Mouse (Mus musculus) heart, adult 11 months (tissue): Measurements from ENCODE around the gene Gtf2h3.
"Not testable (repeated sequence)": the region's sequence is repeated elsewhere in the genome, so short reads cannot be mapped to it uniquely, and the experiment has no call there.

Source experiments
- DNase-seq: peaks from one replicate; pipeline ENCODE4 v3.0.0; 2022

The Gtf2h3 gene

DNA sequence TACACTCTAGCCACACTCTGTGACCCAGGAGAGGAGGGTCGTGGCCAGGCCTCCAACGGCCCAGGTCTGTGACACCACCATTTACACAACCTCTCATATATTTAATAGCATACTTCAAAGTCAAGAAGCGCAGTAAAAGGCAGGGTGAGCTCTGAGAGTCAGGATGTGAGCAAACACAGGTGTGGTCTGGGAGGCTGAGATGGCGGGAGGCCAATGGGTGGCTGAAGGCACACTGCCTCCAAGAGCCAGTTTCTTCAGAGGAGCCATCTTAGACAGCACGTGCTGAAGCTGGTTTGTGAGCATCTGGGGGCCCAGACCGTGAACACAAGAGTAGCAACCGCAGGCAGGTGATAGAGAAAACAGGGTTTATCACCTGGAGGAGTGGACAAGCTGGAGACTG lies 3.5 kb upstream of the Gtf2h3 start:
- DNase-seq, result peak; percentile 67

DNA sequence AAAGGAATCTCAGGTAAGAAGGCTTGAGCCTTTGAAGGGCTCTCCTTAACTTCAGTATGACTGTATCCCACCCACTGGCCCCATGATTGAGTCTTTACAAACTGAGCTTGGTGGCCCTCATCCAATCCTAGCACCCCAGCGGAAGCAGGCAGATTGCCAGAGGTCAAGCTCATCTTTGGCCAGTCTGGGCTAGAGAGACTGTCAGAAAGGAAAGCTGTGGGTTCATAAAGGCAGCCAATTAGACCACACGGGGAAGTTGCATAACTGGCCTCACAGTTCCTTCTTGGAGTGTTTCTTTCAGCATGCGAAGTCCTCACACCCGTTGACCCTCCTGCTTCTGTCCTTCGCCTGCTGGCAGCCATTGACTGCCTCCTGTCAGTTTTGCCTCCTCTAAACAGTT lies 3.6 kb downstream of the Gtf2h3 start:
- DNase-seq, result peak; percentile 94

DNA sequence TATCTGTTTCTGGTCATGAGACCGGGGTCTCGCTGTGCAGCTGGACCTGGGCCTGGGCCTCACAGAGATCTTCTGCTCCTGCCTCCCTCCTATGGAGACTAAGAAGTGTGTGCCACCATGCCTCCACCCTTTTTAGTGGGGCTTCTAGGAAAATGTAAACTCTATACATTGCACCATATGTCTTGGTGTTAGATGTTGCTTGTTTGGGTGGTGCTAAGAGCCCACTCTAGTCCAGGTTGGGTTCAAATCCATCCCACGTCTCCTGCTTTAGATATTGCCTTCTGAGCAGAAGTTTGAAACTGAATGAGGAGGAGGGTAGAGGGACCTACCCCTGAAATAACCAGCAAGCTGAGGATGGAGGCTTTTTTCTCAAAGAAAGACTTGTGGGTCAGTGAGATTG lies 13.8 kb downstream of the Gtf2h3 start:
- peak; percentile 68 for DNase-seq

DNA sequence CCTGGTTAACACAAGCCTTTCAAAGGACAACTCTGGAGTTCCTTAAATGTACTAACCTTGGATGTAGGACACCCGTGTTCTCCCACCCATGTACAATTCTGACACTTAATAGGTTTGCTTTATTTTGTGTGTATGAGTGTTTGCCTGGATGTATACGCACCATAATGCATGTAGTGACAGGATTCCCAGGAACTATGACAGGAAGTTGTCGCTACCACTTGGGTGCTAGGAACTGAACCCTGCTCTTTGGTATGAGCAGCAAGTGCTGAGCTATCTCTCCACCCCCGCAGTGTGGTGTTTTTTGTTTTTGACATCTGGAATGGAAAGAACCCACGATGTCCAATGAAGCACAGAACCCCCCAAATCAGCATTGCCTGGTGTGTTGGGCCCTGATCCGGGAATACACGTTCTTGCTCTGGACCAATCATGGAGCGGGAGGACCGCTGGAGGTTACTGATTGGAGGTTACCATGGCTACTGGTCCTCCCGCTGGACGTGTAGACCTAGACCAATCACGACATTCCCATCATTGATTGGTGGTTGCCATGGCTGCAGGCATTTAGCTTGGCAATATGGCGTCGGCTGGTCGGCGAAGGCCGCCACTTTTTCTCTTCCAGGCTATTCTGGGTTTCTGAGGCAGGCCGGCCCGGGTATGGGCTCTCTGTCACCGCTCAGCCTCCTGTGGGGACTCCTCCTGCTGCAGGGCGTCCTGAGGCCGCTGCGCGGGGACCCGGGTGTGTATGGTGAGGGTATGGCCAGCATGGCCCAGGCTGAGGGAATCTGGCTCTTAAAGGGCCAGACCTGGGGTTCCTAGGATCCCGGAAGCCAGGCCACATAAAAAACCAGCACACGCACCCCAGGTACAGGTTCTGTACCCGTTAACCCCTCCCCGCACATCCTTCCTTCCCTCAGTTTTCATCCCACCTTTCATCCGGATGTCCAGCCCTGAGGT lies 19.6 kb downstream of the Gtf2h3 start:
- peak; percentile 100 for DNase-seq

DNA sequence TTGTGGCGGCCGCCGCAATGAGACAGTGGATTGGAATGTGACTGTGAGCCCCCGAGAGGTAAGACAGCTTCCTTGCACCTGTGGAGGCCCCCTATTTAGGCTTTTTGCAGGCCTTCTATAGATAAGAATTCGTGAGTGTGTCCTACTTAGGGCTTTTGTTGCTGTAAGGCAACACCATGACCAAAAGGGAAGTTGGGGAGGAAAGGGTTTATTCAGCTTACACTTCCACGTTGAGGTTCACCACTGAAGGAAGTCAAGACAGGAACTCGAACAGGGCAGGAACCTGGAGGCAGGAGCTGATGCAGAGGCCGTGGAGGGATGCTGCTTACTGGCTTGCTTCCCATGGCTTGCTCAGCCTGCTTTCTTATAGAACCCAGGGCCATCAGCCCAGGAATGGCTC lies 20.8 kb downstream of the Gtf2h3 start:
- DNase-seq, result not testable (repeated sequence)

DNA sequence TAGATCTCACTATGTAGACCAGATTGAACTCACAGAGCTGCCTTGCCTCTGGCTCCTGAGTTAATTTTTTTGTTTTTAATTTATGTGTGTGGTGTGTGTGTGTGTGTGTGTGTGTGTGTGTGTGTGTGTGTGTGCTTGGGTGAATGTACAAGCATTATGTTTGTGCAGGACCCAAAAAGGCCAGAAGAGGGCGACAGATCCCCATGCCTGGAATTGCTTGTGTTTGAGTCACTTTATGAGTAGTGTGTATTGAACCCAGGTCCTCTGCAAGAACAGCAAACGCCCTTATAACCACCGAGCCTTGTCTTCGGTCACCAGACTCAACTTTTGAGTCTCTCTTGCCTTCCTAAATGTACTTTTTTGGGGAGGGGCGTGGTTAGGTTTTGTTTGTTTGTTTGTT lies 23.4 kb downstream of the Gtf2h3 start:
- peak; percentile 70 for DNase-seq

GRCm38 (mm10) chr5:124604296-124604695 lies 25.4 kb downstream of the Gtf2h3 start:
- DNase-seq, result peak; percentile 93

DNA sequence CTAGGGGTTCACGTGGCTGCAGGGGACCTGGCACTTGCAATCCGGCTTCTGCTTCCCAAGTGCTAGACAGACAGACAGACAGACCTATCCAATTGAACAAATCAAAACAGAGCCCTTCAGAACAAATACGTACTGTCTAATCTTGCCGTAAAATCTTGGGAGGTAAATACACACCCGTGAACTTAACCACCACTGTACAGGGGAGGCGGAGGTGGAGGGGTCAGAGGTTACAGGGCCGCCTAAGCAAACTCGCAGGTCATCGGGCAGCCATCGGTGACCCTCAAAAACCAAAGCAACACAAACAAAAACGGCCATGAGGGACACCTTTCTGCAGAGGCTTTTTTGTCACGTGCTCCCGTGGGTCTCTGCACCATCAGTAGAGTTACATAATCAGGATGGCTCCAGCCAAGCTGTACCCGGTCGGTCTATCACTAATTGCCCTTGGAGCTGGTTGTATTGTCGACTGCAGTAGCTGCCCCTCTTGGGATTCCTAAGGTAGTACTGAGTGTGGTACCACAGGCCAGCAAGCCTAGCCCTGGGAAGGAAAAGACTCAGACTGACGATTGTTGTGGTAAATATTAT lies 26.2 kb downstream of the Gtf2h3 start:
- peak; percentile 93 for DNase-seq

- DNase-seq, result no peak
These were observed 32.0 kb downstream of the Gtf2h3 start for GRCm38 (mm10) chr5:124610965-124611364.

- DNase-seq, result peak; percentile 94
These were observed 35.8 kb downstream of the Gtf2h3 start for GRCm38 (mm10) chr5:124614709-124615108.

DNA sequence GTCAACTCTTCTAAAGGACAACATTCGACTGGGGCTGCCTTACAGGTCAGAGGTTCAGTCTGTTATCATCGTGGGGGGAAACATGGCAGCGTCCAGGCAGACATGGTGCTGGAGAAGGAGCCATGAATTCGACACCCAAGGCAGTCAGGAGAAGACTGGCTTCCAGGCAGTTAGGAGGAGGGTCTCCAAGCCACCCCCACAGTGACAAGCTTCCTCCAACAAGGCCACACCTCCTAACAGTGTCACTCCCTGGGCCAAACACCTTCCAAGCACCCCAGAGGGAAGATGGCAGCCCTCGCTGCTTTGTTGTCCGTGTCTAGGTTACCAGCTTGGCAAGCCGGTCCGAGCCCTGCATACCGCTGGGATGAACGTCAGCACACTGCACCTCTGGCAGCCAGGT lies 39.8 kb downstream of the Gtf2h3 start:
- DNase-seq, result no peak

DNA sequence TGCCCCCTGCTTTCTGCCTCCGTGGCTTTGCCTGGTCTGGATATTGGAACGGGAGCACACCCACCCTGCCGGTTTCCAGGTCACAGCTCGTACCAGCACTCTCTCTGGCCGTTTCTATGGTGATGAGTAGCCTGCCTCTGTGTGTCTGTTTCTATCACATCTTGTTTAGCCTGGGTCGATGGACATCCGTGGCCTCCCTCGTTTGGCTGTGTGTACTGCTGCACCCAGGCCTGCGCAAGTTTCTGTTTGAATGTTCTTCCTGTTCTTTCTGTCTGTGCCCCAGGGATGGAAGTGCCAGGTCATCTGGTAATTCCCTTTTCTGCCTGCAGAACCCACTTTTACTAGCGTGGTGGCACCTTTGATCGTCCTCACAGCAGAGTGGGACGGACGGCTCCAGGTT lies 42.4 kb downstream of the Gtf2h3 start:
- peak; percentile 92 for DNase-seq

DNA sequence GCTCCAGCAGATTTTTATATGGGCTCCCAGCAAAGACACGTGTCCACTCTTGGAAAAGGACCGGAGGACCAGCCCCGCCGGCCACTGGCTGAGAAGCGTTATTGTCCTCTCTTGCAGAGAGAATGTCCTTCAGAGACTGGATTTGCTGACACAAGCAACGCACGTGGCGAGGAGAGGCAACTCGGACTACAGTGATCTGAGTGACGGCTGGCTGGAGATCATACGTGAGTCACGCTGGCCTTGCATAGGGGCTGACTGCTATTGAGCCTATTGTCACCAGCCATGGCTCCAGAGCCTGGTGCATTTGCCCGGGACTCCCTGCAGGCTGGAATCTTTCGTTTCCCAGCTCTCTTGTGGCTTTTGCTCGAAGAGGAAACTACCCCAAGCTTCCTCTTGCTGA lies 44.0 kb downstream of the Gtf2h3 start:
- DNase-seq, result peak; percentile 94

GRCm38 (mm10) chr5:124624291-124624690 lies 45.4 kb downstream of the Gtf2h3 start:
- DNase-seq, result no peak

- peak; percentile 100 for DNase-seq
These were observed 49.8 kb downstream of the Gtf2h3 start, which contains the start of gene Atp6v0a2 for GRCm38 (mm10) chr5:124628448-124629363. Gene Atp6v0a2 (plus strand): TSS chr5:124628576.

GRCm38 (mm10) chr5:124629641-124630040 lies 50.7 kb downstream of the Gtf2h3 start:
- no peak for DNase-seq

- DNase-seq, result no peak
These were observed 52.7 kb downstream of the Gtf2h3 start for GRCm38 (mm10) chr5:124631685-124632084.

GRCm38 (mm10) chr5:124632461-124632860 lies 53.5 kb downstream of the Gtf2h3 start:
- DNase-seq, result no peak

- DNase-seq, result no peak
These were observed 54.5 kb downstream of the Gtf2h3 start for GRCm38 (mm10) chr5:124633425-124633824.

DNA sequence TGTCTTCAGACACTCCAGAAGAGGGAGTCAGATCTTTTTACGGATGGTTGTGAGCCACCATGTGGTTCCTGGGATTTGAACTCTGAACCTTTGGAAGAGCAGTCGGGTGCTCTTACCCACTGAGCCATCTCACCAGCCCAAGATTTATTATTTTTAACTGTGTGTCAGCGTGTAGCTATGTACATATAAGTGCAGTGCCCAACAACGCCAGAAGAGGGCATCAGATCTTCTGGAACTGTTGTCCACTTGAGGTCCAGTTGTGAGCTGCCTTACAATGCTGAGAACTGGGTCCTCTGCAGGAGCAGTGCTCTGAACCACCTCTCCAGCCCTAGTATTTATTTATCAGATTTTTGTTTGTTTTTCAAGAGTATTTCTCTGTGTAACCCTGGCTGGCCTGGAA lies 56.1 kb downstream of the Gtf2h3 start:
- not testable (repeated sequence) for DNase-seq

- no peak for DNase-seq
These were observed 57.2 kb downstream of the Gtf2h3 start for GRCm38 (mm10) chr5:124636139-124636538.

DNA sequence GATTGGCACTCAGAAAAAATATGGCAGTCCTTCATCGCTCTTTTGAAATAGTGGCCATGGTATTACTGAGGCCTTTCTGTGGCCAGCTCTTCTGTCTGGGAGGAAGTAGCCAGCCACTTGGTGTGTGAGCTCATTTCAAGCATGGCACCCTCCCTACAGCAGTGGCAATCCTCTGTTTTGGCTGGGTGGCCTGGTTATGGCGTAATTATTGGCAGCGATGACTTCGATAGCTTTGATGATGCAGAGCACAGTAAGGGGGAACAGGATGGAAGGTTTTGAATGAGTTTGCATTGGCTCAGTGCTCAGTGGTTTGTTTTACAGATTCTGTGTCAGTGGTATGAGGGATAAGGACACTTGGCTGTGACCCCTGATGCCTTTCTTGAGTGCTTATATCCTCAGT lies 57.8 kb downstream of the Gtf2h3 start:
- DNase-seq, result no peak

DNA sequence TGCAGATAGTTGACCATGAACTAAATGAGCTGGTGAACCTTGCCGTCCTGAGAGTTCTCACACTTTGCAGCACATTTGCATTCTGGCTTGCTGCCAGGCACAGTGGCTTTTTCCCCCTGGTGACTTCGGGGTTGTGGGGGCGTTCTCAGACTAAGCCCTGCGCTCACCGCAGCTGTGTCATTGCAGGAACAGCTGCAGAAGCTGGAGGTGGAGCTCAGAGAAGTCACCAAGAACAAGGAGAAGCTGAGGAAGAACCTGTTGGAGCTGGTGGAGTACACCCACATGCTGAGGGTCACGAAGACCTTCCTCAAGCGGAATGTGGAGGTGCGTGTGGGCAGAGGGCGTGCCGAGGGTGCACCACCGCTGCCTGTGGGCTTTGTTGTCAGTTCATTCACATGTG lies 58.4 kb downstream of the Gtf2h3 start:
- no peak for DNase-seq
